Mouse (Mus musculus) ES-Bruce4 (cell line): ENCODE data around the gene P2ry14.

Experiments
- CTCF ChIP-seq: IDR thresholded peaks from one replicate; pipeline ENCODE4 v1.8.1; 2011; ENCODE audit warnings: low read depth, low read length
- POLR2A ChIP-seq: IDR thresholded peaks from one replicate; pipeline ENCODE4 v1.8.1; 2011; ENCODE audit warnings: low read length; ENCODE audit not compliant: insufficient read depth

DNA sequence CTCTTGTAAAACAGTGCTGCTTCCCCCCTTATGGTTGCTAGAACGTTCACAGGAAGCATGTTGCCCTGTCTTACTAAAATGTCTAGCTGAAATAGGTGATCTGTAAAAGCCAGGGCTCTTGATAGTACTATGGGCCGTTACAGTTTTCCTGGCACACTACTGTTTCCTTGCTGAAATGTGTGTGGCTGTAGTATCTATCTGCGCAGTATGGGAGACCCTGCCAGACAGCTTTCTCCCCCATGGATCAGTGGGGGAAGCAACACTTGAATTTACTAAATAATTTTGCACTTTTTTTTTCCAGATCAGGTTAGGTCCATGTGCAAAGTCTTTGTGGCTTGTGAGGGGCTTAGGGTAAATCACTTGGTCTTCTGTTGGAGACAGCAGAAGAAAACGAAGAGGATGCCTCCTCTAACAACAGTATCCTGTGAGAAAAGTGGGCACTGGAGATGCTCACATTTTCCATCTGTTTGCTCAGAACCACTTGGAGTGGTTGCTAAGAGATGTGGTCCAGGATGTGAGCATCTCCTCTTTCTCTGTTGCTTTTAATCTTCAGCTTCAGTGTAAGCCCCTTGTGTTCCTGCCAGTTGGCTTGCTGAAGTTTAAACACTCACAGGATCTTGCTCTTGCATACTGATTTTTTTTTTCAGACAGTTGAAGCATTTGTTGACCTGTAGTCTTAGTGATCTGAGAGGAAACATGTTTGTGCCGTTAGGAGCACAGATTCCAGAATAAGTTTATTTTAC is 17.3 kb downstream of the P2ry14 start:
- TF ChIP-seq POLR2A (no peak), CTCF (no peak)
